Mouse (Mus musculus) left cerebral cortex, postnatal 25 days (tissue): ENCODE results near the gene Tshz3. TPM values are rescaled to one million over a fixed set of nuclear protein-coding genes. Genes with fewer than 3 reads are reported as not detected.

Experiments used
- DNase-seq, 2 experiments: peaks; one replicate each; pipeline ENCODE4 v3.0.0; 2022; ENCODE audit warnings: low spot score in 2 of 2, mixed read lengths in 1 of 2
- intact Hi-C: fragments of 180-260 bp; cut with DNase I; formaldehyde crosslinking; loops from one replicate; pipeline ENCODE4 v1.15.1; 2025
- total RNA-seq, 2 experiments: library from RNA; stranded (reverse); gene quantifications; 2 replicates each; pipeline ENCODE4 v1.2.3; 2021

The Tshz3 gene
- total RNA-seq, 2 experiments from 2014 or later: 43.3 to 44.1 TPM

DNA sequence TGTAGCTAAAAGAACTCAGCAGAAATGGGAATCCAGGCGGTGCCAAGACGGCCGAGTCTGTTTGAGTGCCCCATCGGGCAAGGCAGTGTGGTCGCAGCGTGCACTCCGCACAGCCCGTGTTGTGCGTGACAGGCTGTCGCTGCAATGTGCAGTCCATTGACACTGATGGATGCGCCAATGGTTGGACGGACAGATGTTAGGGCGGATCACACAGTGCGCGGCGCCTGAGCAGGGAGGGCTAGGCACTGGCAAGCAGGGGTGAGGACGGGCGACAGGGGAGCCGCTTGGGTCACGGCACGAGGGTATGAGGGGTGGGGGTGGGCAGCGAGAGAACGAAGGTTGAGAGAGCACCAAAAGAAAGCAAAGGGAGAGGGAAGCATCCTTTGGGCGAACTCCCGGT is 2.6 kb upstream of the Tshz3 start:
- intact Hi-C loops: loop anchor here (5.0 to 10.0 kb wide), 8 partner anchors 217 to 1140 kb away; partner anchors contain the start of gene Nudt19
- no peak for DNase-seq

DNA sequence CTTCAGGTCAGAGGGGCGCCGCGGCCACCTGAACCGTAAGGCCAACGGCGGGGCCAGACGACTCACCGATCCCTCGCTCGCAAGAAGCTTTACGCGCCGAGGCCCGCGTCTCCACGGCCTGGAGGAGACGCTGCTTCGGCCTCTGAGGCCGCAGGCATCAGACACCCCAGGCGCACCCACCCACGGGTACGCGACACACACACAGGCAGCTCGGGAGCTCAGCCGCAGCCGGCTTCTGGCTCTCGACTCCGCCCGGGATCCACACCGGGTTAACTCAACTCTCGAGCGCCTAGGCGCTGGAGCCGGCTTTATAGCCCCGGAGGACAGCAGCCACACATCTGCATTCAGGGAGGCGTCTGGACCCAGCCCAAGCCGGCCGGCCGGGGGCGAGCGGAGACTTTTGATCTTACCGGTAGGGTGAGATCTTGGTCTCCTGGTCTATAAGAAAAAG is 2.1 kb upstream of the Tshz3 start:
- intact Hi-C loops: loop anchor here (5.0 to 10.0 kb wide), 8 partner anchors 216 to 1141 kb away; partner anchors contain the start of gene Nudt19

DNA sequence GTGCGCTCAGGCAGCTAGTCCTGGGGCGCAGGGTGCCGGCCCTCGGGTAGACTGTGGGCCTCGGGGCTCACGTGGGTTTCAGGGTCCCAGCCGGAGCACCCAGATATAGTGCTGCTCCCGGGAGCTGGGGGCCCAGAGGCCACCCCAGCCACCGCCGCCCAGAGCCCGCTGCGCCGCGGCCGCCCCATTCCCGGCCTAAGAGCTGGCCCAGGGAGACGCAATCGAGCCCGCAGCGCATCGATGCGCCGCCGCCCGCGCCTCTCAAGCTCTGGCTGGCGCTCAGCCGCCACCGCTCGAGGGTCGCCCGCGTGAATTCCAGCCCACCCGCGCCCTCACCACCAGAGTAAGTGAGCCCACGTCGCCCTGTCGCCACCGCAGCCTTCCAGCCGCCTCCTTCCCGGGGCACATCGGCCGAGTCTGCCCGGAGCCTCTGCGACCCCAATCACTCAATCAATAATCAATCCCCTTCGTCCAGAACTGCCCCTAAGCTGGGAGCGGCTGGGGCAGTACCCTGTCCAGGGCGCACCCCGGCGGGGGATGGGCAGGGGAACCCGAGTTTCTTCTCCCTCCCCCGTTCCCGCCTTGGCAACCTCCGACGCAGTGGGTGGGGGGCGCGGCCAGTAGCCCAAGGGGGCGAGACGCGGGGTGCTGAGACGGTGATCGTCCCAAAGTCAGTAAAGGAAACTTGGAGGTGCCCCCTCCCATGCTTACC is 1.4 kb upstream of the Tshz3 start:
- DNase-seq: peak; percentile 63 to 71
- intact Hi-C loops: loop anchor here (5.0 to 10.0 kb wide), 8 partner anchors 216 to 1142 kb away; partner anchors contain the start of gene Nudt19

More for the DNA sequence above, 2.1 kb upstream of the Tshz3 start:
- DNase-seq: peak in 1 of 2 experiments; percentile 53

GRCm38 (mm10) chr7:36697118-36697855 is 631 bp upstream of the Tshz3 start:
- intact Hi-C loops: loop anchor here (5.0 to 10.0 kb wide), 8 partner anchors 215 to 1142 kb away; partner anchors contain the start of gene Nudt19
- DNase-seq: no peak

DNA sequence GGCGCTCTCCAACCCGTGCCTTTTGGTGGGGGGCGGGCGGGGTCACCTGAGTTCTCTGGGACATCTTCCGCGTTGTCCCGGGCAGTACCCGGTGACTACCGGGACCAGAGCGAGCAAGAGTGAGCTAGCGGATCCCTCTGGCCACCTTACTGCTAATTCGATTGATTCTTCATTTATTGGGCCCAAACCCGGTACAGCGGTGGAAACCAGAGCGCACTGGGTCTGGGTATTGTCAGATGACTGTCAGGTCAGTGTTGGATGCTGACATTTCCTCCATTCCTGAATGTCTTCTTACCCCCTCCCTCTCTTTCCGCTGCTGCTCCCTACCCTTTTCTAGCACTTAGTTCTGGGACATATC is 650 bp downstream of the Tshz3 start:
- intact Hi-C loops: loop anchor here (2.0 to 10.0 kb wide), 10 partner anchors 168 to 1144 kb away; partner anchors contain the start of gene Nudt19
- no peak for DNase-seq

GRCm38 (mm10) chr7:36699001-36699987 is 1.4 kb downstream of the Tshz3 start:
- peak in 1 of 2 experiments; percentile 64 for DNase-seq

GRCm38 (mm10) chr7:36706636-36707035 is 8.7 kb downstream of the Tshz3 start:
- intact Hi-C loops: no loop called here
- no peak for DNase-seq

More at GRCm38 (mm10) chr7:36699001-36699987, 1.4 kb downstream of the Tshz3 start:
- intact Hi-C loops: loop anchor here (2.0 to 10.0 kb wide), 10 partner anchors 168 to 1144 kb away; partner anchors contain the start of gene Nudt19

DNA sequence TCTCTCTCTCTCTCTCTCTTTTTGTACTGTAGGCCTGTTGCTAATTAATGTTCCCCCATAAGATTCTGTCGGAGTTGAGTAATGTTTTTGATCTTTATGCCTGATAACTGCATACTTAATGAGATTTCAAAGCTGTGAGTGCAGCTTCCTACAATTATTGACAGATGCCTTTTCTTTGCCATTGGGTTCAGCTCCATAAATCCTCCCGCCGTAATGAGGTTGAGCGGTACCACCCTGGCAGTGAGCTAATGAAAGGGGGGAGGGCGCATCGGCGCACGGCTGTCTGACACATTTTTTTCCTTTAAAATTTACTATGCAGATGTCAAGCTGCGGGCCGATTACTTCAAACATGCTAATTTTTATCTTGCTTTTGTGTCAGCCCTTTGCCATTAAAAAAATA is 9.3 kb downstream of the Tshz3 start:
- intact Hi-C loops: no loop called here
- no peak for DNase-seq

- intact Hi-C loops: no loop called here
- peak in 1 of 2 experiments; percentile 66 for DNase-seq
Observed at GRCm38 (mm10) chr7:36707681-36708350, 9.9 kb downstream of the Tshz3 start.

- DNase-seq: no peak
- intact Hi-C loops: no loop called here
Observed at GRCm38 (mm10) chr7:36708823-36709222, 10.9 kb downstream of the Tshz3 start.

DNA sequence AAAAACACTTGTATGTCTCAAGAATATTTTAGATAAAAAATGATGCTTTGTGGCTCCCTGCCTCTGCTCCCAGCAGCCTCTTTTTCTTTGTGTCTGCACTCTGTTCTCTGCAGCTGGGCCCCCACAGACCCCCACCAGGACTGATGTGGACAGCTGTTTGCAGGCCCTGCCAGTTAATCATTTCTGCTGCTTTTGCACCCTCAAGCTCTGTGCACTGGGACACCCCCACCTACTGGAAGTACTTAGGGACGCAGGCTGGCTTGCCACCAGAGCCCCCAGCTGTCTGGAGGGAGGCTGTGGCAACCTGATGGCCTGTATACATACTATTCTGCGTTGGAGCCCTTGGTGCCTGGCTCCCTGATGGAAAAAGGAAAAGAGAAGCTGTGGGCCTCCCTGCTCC is 11.3 kb downstream of the Tshz3 start:
- intact Hi-C loops: no loop called here
- DNase-seq: no peak

- no peak for DNase-seq
- intact Hi-C loops: no loop called here
Observed at GRCm38 (mm10) chr7:36709974-36710373, 12.1 kb downstream of the Tshz3 start.

DNA sequence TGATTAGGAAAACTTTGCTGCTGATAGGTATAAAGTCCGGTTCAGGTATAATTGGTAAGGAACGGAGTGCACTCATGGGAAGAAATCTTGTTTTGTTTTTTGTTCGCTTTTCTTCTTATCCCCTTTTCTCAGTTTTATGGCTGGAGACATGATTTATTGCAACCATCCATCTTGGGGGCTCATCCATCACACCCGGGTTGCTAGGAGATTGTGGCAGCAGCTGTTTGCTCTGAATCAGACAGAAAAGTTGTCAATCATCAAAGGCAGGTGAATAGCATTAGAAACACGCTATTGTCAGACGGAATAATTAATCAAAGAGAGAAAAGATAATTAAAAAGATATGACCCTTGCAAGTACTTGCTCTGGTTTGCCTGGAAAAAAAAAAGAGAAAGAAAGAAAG is 12.5 kb downstream of the Tshz3 start:
- intact Hi-C loops: no loop called here

DNA sequence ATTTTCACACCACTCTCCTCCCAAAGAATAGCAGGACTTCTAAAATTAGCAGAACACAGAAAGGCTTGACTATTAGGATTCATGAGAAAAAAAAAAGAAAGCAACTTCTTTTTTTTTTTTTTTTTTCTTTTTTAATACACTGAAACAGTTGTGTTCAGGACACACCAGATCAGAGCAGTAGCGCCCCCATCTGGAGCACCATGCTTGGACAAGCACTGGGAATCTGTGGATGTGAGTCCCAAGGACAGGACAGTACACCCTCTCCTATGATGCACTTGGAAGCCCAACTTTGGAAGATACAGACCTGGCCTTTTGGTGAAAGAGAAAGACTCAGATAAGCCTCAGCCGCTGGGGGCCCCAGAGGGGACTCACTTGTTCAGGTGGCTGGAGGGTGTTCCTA is 13.8 kb downstream of the Tshz3 start:
- intact Hi-C loops: no loop called here
- DNase-seq: peak in 1 of 2 experiments; percentile 52

More for the DNA sequence above, 12.5 kb downstream of the Tshz3 start:
- DNase-seq: no peak

GRCm38 (mm10) chr7:36714323-36714722 is 16.4 kb downstream of the Tshz3 start:
- intact Hi-C loops: no loop called here

GRCm38 (mm10) chr7:36717192-36717591 is 19.3 kb downstream of the Tshz3 start:
- intact Hi-C loops: no loop called here
- DNase-seq: no peak

More at GRCm38 (mm10) chr7:36714323-36714722, 16.4 kb downstream of the Tshz3 start:
- no peak for DNase-seq

GRCm38 (mm10) chr7:36720830-36721229 is 22.9 kb downstream of the Tshz3 start:
- DNase-seq: no peak
- intact Hi-C loops: no loop called here

- intact Hi-C loops: loop anchor here (10.0 kb wide), 1 partner anchor 128 kb away; no protein-coding TSS in a partner anchor
- DNase-seq: peak in 1 of 2 experiments; percentile 52
Observed at GRCm38 (mm10) chr7:36736303-36737050, 38.6 kb downstream of the Tshz3 start.
